8 mouse cellular contexts compared by ENCODE assay signal in the genomic region with DNA sequence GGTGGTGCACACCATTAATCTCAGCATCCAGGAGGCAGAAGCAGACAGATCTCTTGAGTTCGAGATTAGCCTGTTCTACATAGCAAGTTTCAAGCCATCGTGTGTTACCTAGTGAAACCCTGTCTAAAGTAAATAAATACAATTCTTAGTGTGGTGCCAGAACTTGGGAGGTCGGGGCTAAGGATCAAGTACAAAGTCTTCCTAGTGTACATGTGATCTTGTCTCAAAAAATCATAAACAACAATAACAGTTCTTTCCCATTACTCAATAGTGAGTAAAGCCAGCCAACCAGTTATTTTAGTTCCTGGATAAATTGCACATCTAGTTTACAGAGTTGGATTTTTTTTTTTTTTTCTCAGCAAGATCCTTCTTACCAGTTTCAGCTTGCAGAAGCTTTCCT. TPM values are rescaled to one million over a fixed set of nuclear protein-coding genes. Genes with fewer than 3 reads are reported as not detected.
DNase-seq lines count a peak whose midpoint lies in the region; ATAC-seq and TF ChIP-seq lines count a peak whose summit lies in the region.

No protein-coding gene starts in this region.

- H3K36me3 ChIP-seq in liver, adult 2 months (ENCODE audit: control insufficient read depth, insufficient read depth, low read length), result peaks cover 11% of the 10 kb centered on the region
- H3K36me3 ChIP-seq in limb, embryonic 10.5 days, result peaks cover 20% of the 10 kb centered on the region
- peaks cover 4% of the 10 kb centered on the region; the same call in 1 of the 2 replicates for H3K36me3 ChIP-seq in neural tube, embryonic 13.5 days

- no peaks in the 10 kb centered on the region for H3K79me2 ChIP-seq in liver, adult 2 months (ENCODE audit: control insufficient read depth, insufficient read depth, low read length)

- ATAC-seq in neural tube, embryonic 13.5 days (ENCODE audit: low read depth), result no peak

- peaks cover 7% of the 10 kb centered on the region; the same call in 1 of the 2 replicates for H3K4me1 ChIP-seq in liver, adult 2 months (ENCODE audit: control insufficient read depth, insufficient read depth, low read length)
- H3K4me1 ChIP-seq in embryonic fibroblast, embryonic 13.5 days (ENCODE audit: control insufficient read depth, insufficient read depth, low read length), result peaks cover 14% of the 10 kb centered on the region
- peaks cover 14% of the 10 kb centered on the region; the same call in 1 of the 2 replicates for H3K4me1 ChIP-seq in limb, embryonic 10.5 days
- peaks cover 14% of the 10 kb centered on the region; the same call in 1 of the 2 replicates for H3K4me1 ChIP-seq in neural tube, embryonic 13.5 days (replicated peaks)

- no peak for TF ChIP-seq POLR2A in liver, adult 2 months (IDR thresholded peaks at IDR 0.05; ENCODE audit: extremely low read depth, insufficient read depth, low read length)
- TF ChIP-seq POLR2A in embryonic fibroblast, embryonic 13.5 days (IDR thresholded peaks at IDR 0.05; ENCODE audit: low read depth, low read length), result no peak

- H3K27me3 ChIP-seq in liver, adult 2 months (ENCODE audit: control insufficient read depth, insufficient read depth, low read length), result no peaks in the 10 kb centered on the region
- H3K27me3 ChIP-seq in limb, embryonic 10.5 days (ENCODE audit: low read depth, poor library complexity, severe bottlenecking), result 0 out of 2 replicates have a peak, but pooled peaks cover 6% of the 10 kb centered on the region
- H3K27me3 ChIP-seq in neural tube, embryonic 13.5 days, result no peaks in the 10 kb centered on the region

- peak overlapping the region; percentile 73 for H3K4me3 ChIP-seq in liver, adult 2 months (ENCODE audit: insufficient read depth, low read depth, low read length)
- H3K4me3 ChIP-seq in embryonic fibroblast, embryonic 13.5 days (ENCODE audit: insufficient read depth, low read length), result peak overlapping the region; percentile 54
- H3K4me3 ChIP-seq in limb, embryonic 10.5 days, result peak overlapping the region; percentile 76
- peak overlapping the region; percentile 53 for H3K4me3 ChIP-seq in neural tube, embryonic 13.5 days

- no peak for TF ChIP-seq CTCF in liver, adult 2 months (IDR thresholded peaks at IDR 0.05; ENCODE audit: low read depth, low read length)
- no peak for TF ChIP-seq CTCF in embryonic fibroblast, embryonic 13.5 days (IDR thresholded peaks at IDR 0.05; ENCODE audit: borderline replicate concordance, insufficient read depth, low read length)

- 28% methylated on average over 3 of the region's 3 CpGs for WGBS in liver, adult 2 months
- WGBS in limb, embryonic 10.5 days, result 74% methylated on average over 3 of the region's 3 CpGs
- 69% methylated on average over 3 of the region's 3 CpGs for WGBS in neural tube, embryonic 13.5 days

- H3K9ac ChIP-seq in liver, adult 2 months (ENCODE audit: low read depth, low read length), result no peak overlapping the region; the same call in 1 of the 2 replicates
- 0 out of 2 replicates have a peak overlapping the region, but pooled peaks have one; percentile 71 for H3K9ac ChIP-seq in neural tube, embryonic 13.5 days

- peak; percentile 77 for DNase-seq in liver, adult 2 months (ENCODE audit: extremely low read depth, low read depth, low spot score)
- no peak for DNase-seq in liver
- DNase-seq in limb, embryonic 10.5 days (ENCODE audit: low spot score), result no peak
- DNase-seq in cerebellum, postnatal 10 days, result no peak
- DNase-seq in right cerebral cortex, postnatal 14 days, result no peak
- DNase-seq in right cerebral cortex, postnatal 25 days, result no peak

- H3K27ac ChIP-seq in liver, adult 2 months (replicated peaks; ENCODE audit: insufficient read depth, low read depth, low read length), result peak overlapping the region; percentile 66
- no peak overlapping the region for H3K27ac ChIP-seq in embryonic fibroblast, embryonic 13.5 days (ENCODE audit: insufficient read depth, low read length)
- H3K27ac ChIP-seq in limb, embryonic 10.5 days, result peak overlapping the region; percentile 93; the same call in 1 of the 2 replicates
- H3K27ac ChIP-seq in neural tube, embryonic 13.5 days (replicated peaks), result no peak overlapping the region

- peak overlapping the region; percentile 69 for H3K4me2 ChIP-seq in neural tube, embryonic 13.5 days

- no peaks in the 10 kb centered on the region for H3K9me3 ChIP-seq in limb, embryonic 10.5 days (replicated peaks)
- no peaks in the 10 kb centered on the region for H3K9me3 ChIP-seq in neural tube, embryonic 13.5 days

RNA-seq across cellular contexts. Expression of a gene that starts 1.0 kb away (rescaled TPM):
- total RNA-seq in liver, adult 2 months (2014; rRNA removed), result 17.2 and 20.2 TPM in 2 replicates
- 14.0 and 15.9 TPM in 2 replicates for polyA plus RNA-seq in liver, adult 2 months (2012; rRNA removed)
- polyA plus RNA-seq in embryonic fibroblast, embryonic 13.5 days (2011; ENCODE audit: insufficient read length, low read depth, missing spikeins), result 16.5 and 20.4 TPM in 2 replicates
- 26.8 and 27.5 TPM in 2 replicates for polyA plus RNA-seq in limb, embryonic 10.5 days (2016; fragmentation: Nextera tagmentation; extraction: Ambion mirVana)
- 12.2 and 14.0 TPM in 2 replicates for polyA plus RNA-seq in neural tube, embryonic 13.5 days (2015; fragmentation: Nextera tagmentation; extraction: Ambion mirVana)

RNA-seq across cellular contexts. Expression of a gene that starts 1.1 kb away (rescaled TPM):
- total RNA-seq in liver, adult 2 months (2014; rRNA removed), result 8.3 and 22.6 TPM in 2 replicates
- polyA plus RNA-seq in liver, adult 2 months (2012; rRNA removed), result 36.4 and 44.1 TPM in 2 replicates
- 79.4 and 113 TPM in 2 replicates for polyA plus RNA-seq in embryonic fibroblast, embryonic 13.5 days (2011; ENCODE audit: insufficient read length, low read depth, missing spikeins)
- polyA plus RNA-seq in limb, embryonic 10.5 days (2016; fragmentation: Nextera tagmentation; extraction: Ambion mirVana), result 41.4 and 53.5 TPM in 2 replicates
- 30.0 and 35.5 TPM in 2 replicates for polyA plus RNA-seq in neural tube, embryonic 13.5 days (2015; fragmentation: Nextera tagmentation; extraction: Ambion mirVana)

RNA-seq across cellular contexts. Expression of a gene that starts 19.2 kb away (rescaled TPM):
- not detected in 2 replicates for total RNA-seq in liver, adult 2 months (2014; rRNA removed)
- polyA plus RNA-seq in liver, adult 2 months (2012; rRNA removed), result not detected in 2 replicates
- polyA plus RNA-seq in embryonic fibroblast, embryonic 13.5 days (2011; ENCODE audit: insufficient read length, low read depth, missing spikeins), result not detected in 2 replicates
- not detected in 2 replicates for polyA plus RNA-seq in limb, embryonic 10.5 days (2016; fragmentation: Nextera tagmentation; extraction: Ambion mirVana)
- polyA plus RNA-seq in neural tube, embryonic 13.5 days (2015; fragmentation: Nextera tagmentation; extraction: Ambion mirVana), result 0.17 TPM in 1 of 2 replicates, not detected in the other

RNA-seq across cellular contexts. Expression of a gene that starts 27.1 kb away (rescaled TPM):
- total RNA-seq in liver, adult 2 months (2014; rRNA removed), result not detected in 2 replicates
- polyA plus RNA-seq in liver, adult 2 months (2012; rRNA removed), result 0.18 TPM in 1 of 2 replicates, not detected in the other
- not detected in 2 replicates for polyA plus RNA-seq in embryonic fibroblast, embryonic 13.5 days (2011; ENCODE audit: insufficient read length, low read depth, missing spikeins)
- polyA plus RNA-seq in limb, embryonic 10.5 days (2016; fragmentation: Nextera tagmentation; extraction: Ambion mirVana), result 0.35 TPM in 1 of 2 replicates, not detected in the other
- 0.29 and 0.45 TPM in 2 replicates for polyA plus RNA-seq in neural tube, embryonic 13.5 days (2015; fragmentation: Nextera tagmentation; extraction: Ambion mirVana)

RNA-seq across cellular contexts. Expression of a gene that starts 48.2 kb away (rescaled TPM):
- 25.2 and 26.3 TPM in 2 replicates for total RNA-seq in liver, adult 2 months (2014; rRNA removed)
- polyA plus RNA-seq in liver, adult 2 months (2012; rRNA removed), result 16.5 and 18.4 TPM in 2 replicates
- 45.3 and 45.8 TPM in 2 replicates for polyA plus RNA-seq in embryonic fibroblast, embryonic 13.5 days (2011; ENCODE audit: insufficient read length, low read depth, missing spikeins)
- polyA plus RNA-seq in limb, embryonic 10.5 days (2016; fragmentation: Nextera tagmentation; extraction: Ambion mirVana), result 17.3 and 18.0 TPM in 2 replicates
- 106 and 119 TPM in 2 replicates for polyA plus RNA-seq in neural tube, embryonic 13.5 days (2015; fragmentation: Nextera tagmentation; extraction: Ambion mirVana)

Comparison
In these comparisons a context has a peak if more than half of its experiments do, and no peak if none do; other contexts are left out.
1. H3K27ac ChIP-seq: peak in liver, adult 2 months (single experiment) and limb, embryonic 10.5 days (single experiment); none in embryonic fibroblast, embryonic 13.5 days (single experiment) and neural tube, embryonic 13.5 days (single experiment).
2. Peak in every context shown above with its lines, with median percentiles within 50 percentile points of each other: H3K4me3 ChIP-seq.